Mouse (Mus musculus) layer of hippocampus, postnatal 14 days (tissue): ENCODE measurements around the gene Dgkz. TPM values are rescaled to one million over a fixed set of nuclear protein-coding genes. Genes with fewer than 3 reads are reported as not detected.

Experiments
- DNase-seq, 2 experiments: peaks; one replicate each; pipeline ENCODE4 v3.0.0; 2021 to 2022; ENCODE audit warnings: low spot score in 2 of 2, mixed read lengths in 1 of 2
- total RNA-seq, 2 experiments: library from RNA; stranded (reverse); gene quantifications; 2 replicates each; pipeline ENCODE4 v1.2.3; 2021

Dgkz gene
- total RNA-seq, 2 experiments from 2014 or later, result 391 to 416 TPM

DNA sequence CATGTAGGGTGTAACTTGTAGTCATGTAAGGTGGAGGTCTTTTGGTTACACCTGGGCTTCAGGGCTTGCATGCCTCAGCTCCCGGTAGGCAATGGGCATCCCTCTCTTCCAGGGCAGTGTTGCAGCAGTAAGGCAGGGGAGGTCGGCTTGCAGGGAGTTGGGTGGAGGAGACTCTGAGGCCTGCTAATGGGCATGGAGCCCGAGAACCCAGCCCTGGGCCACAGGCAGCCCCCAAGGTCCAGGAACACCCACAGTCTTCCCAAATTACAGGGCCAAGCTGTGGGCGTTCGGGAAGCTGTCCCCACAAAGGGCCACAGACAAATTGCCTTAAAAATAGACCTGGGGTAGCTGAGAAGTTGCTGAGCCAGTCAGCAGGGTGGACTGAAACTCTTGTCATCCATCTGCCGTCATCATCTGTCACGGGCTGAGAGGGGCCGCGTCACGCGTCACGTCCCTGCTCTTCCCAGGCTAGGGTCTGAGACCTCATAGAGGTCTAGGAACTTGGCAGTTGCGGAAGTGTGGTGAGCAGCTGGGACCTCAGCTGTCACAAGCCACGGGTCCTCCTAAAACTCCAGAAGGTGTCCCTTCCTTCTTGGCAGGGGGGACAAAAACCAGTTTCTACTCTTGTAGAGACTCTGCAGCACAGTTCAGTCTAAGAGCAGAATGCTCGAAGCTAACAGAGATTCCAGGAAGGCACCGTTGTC is 22.4 kb upstream of the Dgkz start:
- no peak for DNase-seq

DNA sequence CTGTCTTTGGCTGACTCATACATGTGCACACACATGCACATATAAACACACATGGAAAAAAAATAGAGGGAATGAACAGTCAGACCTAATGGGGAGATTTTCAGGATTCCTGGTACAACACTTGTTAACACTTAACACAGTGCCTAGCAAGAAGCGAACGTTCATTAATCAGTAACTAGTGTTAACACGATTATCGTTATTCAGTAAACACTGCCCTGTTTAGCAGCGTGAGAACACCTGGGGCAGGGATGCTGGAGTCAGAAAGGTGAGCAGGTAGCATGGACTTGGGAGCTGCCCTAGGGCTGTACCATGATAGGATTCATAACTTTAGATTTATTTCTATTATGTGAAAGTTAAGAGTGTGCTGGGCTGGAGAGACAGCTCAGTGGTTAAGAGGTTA is 20.3 kb upstream of the Dgkz start:
- no peak for DNase-seq

DNA sequence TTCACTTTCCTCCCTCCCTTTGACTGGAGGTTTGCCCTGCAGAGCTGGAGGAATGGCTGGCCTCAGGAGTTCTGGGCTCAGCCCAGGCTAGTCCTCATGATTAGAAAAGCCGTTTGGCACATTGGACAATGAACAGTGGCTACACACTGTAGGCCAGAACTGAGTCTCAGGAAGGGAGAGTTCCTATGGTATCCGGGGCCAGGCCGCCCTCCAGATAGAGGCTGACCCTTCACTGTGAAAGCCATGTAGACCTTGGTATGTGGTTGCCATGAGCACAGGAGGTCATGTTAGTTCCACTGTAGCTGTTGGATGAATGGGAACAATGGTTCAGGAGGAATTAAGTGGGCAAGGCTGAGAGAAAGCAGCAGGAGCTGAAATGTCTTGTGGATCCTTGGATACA is 17.7 kb upstream of the Dgkz start:
- no peak for DNase-seq

DNA sequence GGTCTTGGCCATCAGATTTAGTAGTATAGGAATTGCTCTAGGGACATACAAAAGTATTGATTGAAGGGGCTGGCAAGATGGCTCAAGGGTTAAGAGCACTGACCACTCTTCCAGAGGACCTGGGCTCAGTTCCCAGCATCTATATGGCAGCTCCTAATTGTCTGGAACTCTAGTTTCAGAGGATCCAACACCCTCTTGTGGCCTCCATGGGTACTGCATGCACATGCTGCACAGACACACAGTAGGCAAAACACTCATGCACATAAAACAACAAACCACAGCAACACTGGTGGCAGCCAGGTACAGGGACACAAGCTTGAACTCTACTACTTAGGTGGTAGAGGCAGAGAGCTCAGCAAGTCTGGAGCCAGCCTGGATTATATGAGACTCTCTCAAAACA is 14.1 kb upstream of the Dgkz start:
- DNase-seq, result no peak

DNA sequence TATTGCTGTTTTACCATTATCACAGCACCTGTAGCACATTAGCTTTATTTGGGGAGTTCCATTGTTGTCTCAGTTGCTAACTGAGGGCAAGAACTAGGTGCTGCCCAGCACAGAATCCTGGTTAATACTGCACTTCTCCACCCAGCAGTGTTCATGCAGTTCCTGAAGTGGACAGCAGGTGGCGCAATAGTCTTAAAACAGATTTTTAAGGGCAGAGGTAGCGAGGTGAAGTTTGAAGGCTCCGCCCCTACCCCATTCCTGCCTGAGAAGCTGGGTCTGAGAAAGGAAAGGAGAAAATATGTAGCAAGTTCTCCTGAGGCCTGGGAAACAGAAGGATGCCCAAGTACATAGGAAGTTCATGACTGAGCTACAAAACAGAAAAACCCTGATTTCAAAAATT is 11.9 kb upstream of the Dgkz start:
- peak; percentile 82 to 84 for DNase-seq

DNA sequence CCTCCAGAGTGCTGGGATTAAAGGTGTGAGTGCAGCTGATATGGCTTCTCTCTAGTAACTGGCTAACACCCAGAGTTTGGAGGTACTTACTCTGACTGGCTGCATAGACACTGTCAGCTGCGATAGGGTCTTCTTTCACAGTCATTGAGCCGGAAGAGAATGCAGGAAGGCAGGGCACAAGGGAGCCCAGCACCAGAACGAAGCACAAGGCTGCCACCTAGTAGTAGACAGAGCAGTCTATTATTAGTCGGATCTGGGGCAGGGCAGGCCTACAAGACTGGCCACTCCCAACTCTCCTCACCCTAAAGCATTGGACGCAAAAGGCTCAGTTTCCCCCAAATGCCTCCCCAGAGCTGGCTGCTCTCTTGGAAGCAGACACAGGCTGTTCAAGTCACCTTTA is 10.4 kb upstream of the Dgkz start:
- no peak for DNase-seq

DNA sequence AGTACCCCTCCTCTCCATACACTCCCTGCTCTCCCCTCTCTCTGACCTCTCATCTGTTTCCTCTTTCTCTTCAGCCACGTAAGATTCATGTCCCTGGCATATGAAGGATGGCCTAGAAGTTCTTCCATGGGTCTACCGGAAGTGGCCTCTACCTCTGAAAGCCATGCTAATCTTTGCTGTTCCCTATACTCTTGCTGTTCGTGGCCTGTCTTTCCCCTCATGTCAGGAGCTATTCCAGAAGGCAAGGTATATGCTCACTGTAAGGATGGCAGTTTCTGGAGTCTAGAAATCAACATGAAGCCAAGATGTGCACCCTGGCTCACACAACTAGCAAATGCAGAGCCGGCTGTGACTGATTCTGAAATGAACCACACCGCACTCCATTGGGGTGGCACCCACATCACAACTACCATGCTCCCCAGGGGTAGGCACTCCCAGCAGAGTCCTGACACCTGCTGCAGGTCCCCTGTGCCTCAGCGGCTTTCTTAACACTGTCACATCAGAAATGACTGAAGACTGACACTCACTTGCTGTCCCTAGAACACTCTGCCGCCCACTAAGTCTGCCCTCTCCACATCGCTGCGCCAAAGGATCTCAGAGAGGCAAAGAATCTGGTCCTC is 9.4 kb upstream of the Dgkz start:
- DNase-seq, result no peak

- DNase-seq, result no peak
Observed at GRCm38 (mm10) chr2:91984439-91984838, 8.8 kb upstream of the Dgkz start.

GRCm38 (mm10) chr2:91980830-91981229 is 5.2 kb upstream of the Dgkz start:
- DNase-seq, result no peak

DNA sequence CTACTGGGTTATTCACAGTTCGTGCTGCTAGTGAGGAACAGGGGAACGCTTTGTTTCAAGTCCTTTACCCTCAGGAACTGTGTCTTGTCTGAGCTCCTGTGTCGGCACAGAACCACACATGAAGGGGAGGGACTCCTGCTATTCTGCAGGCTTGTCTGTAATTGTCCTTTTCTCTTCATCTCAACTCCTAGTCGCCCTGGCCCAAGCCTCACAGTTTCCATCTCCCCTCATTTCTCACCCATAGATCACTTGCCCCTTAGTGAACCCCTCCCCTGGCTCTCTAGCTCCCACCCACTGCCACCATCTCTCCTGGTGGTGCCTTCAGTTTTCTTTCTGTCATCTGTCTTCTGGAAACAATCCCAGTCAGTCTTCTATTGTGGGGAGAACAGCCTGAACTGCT is 4.6 kb upstream of the Dgkz start:
- no peak for DNase-seq

DNA sequence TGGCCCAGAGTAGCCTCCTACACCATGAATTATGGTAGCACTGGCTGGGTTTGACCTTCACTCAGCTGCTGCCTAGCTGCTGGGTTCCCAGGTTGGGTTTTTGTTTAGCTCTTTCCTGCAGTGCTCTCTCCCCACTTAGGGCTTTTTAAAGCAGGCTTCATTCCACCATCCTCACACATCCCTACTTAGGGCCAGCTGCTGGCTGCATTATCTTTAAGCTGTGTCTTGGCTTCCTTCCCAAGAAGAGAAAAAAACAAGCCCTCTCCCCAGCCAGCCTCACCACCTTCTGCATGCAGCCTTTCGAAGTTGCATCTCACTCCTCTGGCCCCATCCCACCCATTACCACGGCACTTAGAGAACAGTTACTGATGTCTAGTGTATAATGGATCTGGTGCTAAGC is 2.9 kb upstream of the Dgkz start:
- no peak for DNase-seq

GRCm38 (mm10) chr2:91977960-91978359 is 2.3 kb upstream of the Dgkz start:
- no peak for DNase-seq

- DNase-seq, result no peak
Observed at GRCm38 (mm10) chr2:91973416-91974135, 2.1 kb downstream of the Dgkz start.

GRCm38 (mm10) chr2:91972121-91972566 is 3.5 kb downstream of the Dgkz start:
- no peak for DNase-seq

DNA sequence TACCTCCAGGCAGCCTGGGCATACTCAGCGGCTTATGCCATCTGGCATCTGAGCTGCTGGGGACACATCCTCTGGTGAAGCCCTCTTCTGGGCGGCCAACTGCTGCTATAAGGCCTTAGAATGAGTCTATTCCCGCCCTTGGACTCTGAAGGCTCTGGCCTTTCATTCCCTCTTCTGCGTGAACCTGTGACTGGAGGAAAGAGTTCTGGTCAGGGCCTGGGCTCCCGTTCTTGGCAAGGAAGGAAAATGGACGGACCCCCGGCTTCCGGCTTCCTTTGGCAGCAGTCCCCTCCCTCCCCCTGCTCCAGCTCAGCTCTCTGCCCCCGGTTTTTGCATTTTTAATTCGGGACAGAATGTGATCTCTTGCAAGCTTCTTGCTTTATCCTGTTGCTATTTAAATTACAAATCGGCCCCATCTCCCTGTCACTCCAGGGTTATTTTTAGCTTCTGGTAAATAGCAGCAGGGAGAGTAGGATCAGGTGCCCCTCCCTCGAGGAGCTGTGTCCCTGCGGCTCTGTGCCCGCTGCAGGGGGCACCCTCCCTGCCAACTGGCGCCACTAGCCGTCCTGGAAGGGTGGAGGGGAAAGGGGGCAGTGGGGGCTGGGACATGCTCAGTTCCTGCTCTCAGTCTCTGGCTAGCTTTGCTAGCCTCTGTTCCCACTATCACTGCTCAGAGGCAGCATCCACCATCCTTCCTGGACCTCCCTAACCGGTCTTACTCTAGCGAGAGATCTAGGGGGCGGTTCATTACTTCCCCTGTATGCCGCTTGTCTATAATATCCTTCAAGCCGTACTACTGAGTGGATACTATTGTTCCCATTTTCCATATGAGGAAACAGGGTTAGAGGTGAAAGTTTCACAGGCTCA is 4.2 kb downstream of the Dgkz start:
- DNase-seq, result peak; percentile 68 to 74

- DNase-seq, result no peak
Observed at GRCm38 (mm10) chr2:91967962-91968361, 7.7 kb downstream of the Dgkz start.

DNA sequence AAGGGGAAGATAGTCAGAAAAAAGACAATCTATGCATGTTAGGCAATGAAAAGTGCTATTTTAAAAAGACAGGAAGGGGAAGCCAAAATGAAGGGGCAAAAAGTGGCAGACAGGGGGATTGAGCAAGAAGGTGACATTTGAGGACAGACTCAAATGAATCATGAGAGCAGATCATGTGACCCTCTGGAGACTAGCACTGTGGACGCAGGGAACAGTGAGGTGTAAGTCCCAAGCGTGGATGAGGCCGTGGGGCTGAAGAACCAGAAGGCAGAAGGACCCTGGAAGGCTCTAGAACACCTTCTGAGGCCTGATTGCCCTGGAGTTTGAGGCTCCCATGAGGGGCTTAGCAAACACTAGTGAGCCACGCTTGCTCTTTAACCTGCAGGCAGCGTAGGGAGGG is 9.3 kb downstream of the Dgkz start:
- no peak for DNase-seq

DNA sequence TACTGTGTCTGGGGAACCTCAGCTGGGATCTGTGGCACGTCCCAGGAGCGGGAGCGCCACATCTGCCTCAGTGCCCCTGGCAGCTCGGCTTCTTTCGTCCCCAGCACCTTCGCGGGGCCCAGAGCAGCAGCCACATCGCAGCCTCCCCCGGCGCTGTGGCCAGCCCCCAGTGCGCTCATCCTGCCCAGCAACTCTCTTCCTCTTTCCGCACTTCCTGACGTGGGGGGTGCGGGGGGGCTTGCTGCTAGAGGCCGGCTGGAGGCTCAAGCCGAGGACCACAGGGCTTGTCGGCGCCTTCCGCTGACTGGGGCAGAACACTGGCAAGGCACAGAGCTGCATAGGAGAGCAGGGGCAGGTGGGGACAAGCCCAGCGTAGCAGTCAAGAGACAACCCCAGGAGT is 10.2 kb downstream of the Dgkz start:
- no peak for DNase-seq

DNA sequence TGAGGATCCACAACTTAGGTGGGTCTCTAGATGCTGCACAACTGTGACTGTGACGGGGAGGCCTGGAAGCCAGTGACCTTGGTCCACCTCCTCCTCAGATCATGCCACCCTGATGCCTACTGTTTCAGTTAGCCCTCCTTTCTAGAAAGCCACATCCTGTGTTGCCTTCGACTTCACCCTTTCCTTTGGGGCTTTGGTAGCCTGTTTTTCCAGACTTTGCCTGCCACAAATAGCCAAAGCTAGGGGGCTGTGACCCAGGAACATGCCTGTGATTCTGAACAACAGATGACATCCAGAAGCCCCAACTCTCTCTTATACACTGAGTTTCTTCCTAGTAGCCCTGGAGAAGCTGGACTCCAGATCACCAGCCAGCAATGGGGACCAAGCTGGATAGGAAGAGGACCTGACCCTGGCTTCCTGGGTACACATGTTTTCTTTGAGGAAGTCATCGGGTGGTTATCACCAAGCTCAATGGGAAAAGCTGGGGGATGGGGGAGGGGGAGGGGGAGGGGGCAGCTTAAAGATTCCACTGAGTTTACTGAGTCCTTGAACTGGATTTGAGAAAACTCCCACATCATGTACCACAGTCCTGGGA is 11.0 kb downstream of the Dgkz start:
- DNase-seq, result no peak

DNA sequence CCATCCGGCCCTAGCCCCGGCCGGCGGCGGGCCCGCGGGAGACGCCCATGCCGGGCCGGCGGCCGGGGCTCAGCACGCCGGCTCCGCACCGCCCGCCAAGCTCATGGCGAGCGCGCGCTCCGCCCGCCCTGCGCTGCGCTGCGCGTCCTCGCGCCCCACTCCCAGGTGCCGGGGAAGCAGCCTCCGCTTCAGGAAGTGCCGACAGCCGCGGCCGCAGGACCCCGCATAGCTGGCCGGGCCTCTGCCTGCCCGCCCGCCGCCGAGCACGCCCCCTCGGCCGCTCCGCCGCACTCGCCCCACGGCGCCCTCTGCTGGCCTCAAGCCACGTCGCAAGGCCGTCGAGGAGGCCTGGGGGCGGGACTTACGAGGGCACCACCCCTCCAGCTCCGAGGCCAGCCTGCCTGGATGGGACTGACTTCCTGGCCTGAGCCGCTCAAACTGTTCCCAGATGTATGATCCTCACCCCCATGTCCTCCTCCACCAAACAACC is 12.2 kb downstream of the Dgkz start:
- peak; percentile 92 to 94 for DNase-seq

- DNase-seq, result no peak
Observed at GRCm38 (mm10) chr2:91962864-91963401, 12.7 kb downstream of the Dgkz start.
